Mouse (Mus musculus): Measurements from ENCODE around the gene Cmpk1. TPM values are rescaled to one million over a fixed set of nuclear protein-coding genes. Genes with fewer than 3 reads are reported as not detected.

The Cmpk1 gene
- total RNA-seq, 2 experiments from 2014 or later, result 36.5 to 36.6 TPM

Other genes with a start within 250 kb of the Cmpk1 start
- not detected for gene Gm12830, start 165.5 kb downstream of the Cmpk1 start, total RNA-seq (2021)
- under 1 TPM; 0.35 to 0.49 TPM for gene Foxd2, start 78.4 kb downstream of the Cmpk1 start, total RNA-seq (2021)
- not detected for gene Foxe3, start 61.2 kb downstream of the Cmpk1 start, total RNA-seq (2021)
- gene Stil, start 12.9 kb upstream of the Cmpk1 start, total RNA-seq (2021), result under 1 TPM; 0.20 to 0.23 TPM
- gene Tal1, start 69.2 kb upstream of the Cmpk1 start, total RNA-seq (2021), result 1 to 10 TPM; 2.3 to 3.7 TPM
- under 1 TPM; 0.42 to 0.67 TPM for gene Pdzk1ip1, start 101.5 kb upstream of the Cmpk1 start, total RNA-seq (2021)
- not detected for gene Cyp4x1, start 147.0 kb upstream of the Cmpk1 start, total RNA-seq (2021)